Mouse (Mus musculus): ENCODE results near the gene Sirt2. TPM values are rescaled to one million over a fixed set of nuclear protein-coding genes. Genes with fewer than 3 reads are reported as not detected.
A peak's percentile ranks its signal among the peaks of the same experiment; 100 is the strongest.

The Sirt2 gene
- total RNA-seq, 2 experiments from 2014 or later, result 49.7 to 85.8 TPM

DNA sequence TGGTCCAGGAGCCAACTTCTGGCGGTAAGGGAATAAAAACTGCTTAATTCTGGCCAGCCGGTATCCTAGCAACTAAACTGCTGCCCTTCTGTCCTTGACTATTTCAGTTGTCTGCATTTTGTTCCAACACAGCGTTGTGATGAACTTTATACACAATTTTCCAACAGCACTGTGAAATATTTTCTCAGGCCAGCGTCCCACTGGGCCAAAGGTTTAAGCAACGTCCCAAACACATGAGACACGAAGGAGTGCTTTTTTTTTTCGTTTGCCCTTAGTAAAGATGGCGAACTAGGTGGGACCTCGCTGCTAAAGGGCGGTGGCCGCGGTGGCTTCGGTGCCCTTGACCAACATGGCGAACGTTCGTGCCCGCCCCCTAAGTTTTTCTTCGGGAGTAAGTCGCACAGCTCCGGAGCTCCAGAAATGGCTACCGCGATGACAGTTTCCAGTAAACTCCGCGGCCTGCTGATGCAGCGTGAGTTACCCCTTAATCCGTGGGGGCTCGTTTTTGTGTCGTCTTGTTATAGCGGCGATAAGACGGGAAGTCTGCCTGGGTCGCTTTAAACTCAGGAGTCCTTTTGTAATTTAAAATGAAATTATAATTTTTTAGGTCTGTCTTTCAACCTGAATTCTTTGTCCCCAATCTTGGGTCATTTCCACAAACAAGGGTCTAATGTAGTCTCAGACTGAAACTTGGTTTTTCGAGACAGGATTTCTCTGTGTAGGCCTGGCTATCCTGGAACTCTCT lies 58.6 kb downstream of the Sirt2 start, which contains the start of gene Ech1:
Ech1 (plus strand) TSS at position 277 of the 745 bp plus-strand sequence.
- peak; percentile 78 for ATAC-seq (replicated peaks; ENCODE audit: low FRiP score, low TSS enrichment, poor library complexity, severe bottlenecking)

DNA sequence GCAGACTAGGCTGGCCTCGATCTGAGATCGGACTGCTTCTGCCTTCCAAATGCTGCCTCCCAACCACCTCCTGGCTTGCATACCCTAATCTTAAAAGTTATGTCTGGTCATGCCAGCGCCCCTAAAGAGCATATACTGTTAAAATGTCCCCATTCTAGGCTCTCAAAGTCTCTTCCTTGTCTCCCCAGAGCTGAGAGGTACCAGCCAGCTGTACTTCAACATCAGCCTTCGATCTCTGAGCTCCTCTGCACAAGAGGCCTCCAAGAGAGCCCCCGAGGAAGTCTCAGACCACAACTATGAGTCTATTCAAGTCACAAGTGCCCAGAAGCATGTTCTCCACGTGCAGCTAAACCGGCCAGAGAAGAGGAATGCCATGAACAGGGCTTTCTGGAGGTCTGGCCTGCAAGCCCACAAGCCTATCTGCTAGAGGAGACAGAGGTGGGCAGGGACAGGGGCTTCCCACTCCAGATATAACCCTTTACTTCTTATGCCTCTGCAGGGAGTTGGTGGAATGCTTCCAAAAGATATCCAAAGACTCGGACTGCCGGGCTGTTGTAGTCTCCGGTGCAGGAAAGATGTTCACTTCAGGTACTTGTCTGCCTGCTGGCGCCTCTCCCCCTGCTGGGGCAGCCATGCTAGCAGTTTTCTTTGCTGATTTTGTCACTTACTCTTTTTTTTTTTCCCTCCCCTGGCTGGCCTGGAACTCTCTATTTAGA lies 59.3 kb downstream of the Sirt2 start:
- ATAC-seq (replicated peaks; ENCODE audit: low FRiP score, low TSS enrichment, poor library complexity, severe bottlenecking), result 0 out of 2 replicates have a peak, but pooled peaks have one; percentile 15

DNA sequence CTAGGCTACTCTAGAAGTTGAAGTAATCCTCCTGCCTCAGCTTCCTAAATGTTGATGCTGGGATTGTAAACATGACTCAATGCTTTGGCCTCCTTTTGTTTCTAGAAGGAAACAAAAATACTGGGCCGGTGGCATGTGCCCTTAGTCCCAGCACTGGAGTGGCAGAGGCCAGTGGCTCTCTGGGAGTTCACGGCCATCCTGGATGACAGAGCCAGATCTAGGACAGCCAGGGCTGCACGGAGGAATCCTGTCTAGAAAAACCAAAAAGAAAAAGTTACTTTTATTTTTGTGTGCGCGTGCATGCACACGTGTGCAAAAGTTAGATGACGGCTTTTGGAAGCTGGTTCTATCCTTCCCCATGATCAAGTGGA lies 59.9 kb downstream of the Sirt2 start:
- no peak for ATAC-seq (replicated peaks; ENCODE audit: low FRiP score, low TSS enrichment, poor library complexity, severe bottlenecking)

DNA sequence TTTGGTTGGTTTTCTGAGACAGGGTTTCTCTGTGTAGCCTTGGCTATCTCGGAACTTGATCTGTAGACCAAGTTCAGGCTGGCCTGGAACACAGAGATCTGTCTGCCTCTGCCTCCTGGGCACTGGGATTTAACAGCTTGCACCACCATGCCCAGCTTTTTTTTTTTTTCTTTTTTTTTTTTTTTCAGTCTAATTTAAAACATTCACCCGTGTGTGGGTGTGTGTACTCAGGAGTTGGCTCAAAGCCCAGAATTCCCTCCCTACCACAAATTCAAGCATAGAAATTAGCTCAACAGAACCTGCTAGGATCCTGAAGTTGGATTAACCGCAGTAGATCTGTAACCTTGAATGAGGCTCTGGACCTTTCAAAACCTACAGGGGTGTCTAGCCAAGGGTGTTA lies 60.8 kb downstream of the Sirt2 start:
- no peak for ATAC-seq (replicated peaks; ENCODE audit: low FRiP score, low TSS enrichment, poor library complexity, severe bottlenecking)

DNA sequence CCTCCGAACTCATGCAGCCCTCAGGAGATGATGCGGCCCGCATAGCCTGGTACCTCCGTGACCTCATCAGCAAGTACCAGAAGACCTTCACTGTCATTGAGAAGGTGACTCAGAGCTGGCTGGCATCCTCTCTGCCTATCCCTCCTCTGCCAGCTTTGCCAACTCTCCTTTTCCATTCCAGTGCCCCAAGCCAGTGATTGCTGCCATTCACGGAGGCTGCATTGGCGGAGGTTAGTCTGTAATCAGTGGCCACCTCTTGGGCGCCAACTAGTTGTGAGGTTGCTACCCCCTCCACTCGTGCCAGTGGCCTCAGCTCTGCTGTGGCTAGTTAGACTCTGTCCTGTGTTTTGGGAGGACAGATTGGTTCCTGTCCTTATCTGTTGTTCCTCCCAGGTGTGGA lies 63.3 kb downstream of the Sirt2 start:
- no peak for ATAC-seq (replicated peaks; ENCODE audit: low FRiP score, low TSS enrichment, poor library complexity, severe bottlenecking)

DNA sequence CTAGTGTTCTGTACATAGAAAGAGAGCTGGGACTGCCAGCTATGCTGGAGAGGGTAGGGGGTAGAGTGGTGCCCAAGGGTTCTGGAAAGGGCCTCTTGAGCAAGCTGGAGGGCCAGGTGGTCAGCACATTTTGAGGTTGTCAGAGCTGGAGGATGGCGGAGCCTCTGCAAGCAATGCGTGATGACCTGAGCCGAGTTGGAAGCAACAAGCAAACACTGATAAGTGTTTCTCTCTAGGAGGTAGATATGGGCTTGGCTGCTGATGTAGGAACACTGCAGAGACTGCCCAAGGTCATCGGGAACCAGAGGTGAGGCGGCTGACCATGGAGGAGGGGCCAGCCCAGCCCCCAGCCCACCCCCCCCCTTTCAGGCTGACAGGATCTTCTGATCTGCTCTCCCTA lies 64.4 kb downstream of the Sirt2 start:
- ATAC-seq (replicated peaks; ENCODE audit: low FRiP score, low TSS enrichment, poor library complexity, severe bottlenecking), result no peak

DNA sequence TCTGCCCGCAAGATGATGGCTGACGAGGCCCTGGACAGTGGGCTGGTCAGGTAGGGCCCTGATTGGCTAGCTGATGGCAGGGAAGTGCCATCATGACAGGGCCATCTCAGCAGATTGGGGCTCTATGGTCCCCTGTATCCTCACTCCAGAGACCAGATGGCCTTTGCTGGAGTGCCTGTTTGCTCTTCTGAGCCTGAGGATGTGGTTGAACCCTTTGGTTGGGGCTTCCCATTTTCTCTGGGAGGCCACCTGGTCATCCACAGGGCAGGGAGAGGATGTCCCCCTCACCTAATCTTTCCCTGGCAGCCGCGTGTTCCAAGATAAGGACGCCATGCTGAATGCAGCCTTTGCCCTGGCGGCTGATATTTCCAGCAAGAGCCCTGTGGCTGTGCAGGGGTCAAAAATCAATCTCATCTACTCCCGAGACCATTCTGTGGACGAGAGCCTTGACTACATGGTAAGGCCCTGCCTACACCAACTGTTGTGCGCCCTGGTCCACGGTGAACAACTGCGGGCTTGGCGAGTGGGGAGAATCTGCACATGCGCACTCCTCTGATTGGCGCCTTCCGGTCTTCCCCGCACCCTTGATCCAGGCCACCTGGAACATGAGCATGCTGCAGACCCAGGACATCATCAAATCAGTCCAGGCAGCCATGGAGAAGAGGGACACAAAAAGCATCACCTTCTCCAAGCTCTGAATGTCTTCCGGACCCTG lies 65.0 kb downstream of the Sirt2 start:
- peak; percentile 44 for ATAC-seq (replicated peaks; ENCODE audit: low FRiP score, low TSS enrichment, poor library complexity, severe bottlenecking)

DNA sequence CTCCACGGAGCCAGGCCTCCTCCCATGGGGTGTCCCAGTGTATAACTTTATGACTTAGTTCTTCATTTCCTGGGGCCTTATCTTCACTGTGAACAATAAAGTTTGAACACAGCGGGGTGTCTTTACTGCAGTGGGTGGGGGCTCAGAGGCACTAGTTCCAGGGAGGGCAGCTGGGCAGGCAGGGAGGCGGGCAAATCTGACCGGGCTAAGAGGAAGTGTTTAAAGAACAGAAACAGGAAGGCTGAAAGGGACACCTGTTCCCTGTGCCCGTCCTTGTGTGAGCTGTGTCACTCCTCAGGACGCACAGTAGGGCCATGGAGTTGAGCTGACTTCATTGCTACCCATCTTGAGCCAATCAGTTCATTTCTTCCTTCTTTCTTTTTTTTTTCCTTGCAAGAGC lies 65.6 kb downstream of the Sirt2 start:
- no peak for ATAC-seq (replicated peaks; ENCODE audit: low FRiP score, low TSS enrichment, poor library complexity, severe bottlenecking)

DNA sequence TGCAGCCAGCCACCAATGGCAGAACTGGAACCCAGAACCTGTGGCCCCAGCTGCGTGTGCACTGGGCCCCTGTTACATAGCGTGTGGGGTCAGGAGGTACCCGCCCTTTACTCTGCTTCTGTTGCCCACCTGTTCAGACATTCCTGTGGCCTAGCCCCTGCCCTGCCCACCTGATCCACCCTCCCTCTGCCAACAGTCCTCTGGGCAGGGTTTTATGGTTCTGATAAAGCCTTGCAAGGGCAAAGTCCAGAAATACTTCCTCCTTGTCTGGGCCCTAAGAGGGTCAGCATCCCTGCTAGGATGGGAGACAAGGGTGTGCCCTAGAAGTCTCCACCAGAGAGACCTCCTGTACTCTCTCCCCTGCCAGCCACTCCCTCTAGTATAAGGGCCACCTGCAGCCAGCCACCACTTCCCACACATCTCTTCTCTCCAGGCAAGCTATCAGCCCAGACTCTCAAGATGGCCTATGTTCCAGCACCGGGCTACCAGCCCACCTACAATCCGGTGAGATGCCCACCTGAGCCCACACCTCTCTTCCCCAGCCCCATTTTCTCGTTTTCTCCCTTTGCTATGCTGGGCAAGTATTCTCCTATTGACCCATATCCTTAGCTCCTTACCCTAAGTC lies 67.3 kb downstream of the Sirt2 start, which contains the start of gene Lgals4:
Lgals4 (plus strand) TSS at position 132 of the 625 bp plus-strand sequence.
- no peak for ATAC-seq (replicated peaks; ENCODE audit: low FRiP score, low TSS enrichment, poor library complexity, severe bottlenecking)

DNA sequence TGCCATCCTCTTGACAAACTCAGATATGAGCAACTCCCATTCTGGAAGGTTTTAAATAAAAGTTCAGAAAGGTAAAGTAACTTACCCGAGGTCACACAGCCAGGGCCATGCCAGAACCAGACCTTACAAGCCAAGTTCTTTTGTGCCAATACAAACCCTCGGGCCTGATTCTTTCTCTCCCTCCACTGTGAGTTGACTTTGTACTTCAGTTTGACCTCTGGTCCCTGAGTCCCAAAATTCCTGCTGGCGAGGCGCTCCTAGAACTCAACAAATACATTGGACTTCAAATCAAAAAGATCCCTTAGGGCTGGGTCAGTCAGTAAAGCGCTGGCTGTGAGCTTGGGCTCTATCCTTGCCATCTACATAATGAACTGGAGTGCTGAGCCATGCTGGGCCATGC lies 70.4 kb downstream of the Sirt2 start:
- no peak for ATAC-seq (replicated peaks; ENCODE audit: low FRiP score, low TSS enrichment, poor library complexity, severe bottlenecking)

Other genes with a start within 250 kb of the Sirt2 start
- gene Ifnl3, start 243.9 kb upstream of the Sirt2 start, total RNA-seq (2014; fragmentation: Nextera tagmentation), result not detected in 2 replicates
- gene Ifnl3, start 243.9 kb upstream of the Sirt2 start, total RNA-seq (2017), result not detected in 2 replicates
- not detected in 2 replicates for gene Sycn, start 225.8 kb upstream of the Sirt2 start, total RNA-seq (2014; fragmentation: Nextera tagmentation)
- not detected in 2 replicates for gene Sycn, start 225.8 kb upstream of the Sirt2 start, total RNA-seq (2017)
- gene Nccrp1, start 219.5 kb upstream of the Sirt2 start, total RNA-seq (2014; fragmentation: Nextera tagmentation), result 2.1 TPM in 1 of 2 replicates, not detected in the other
- gene Nccrp1, start 219.5 kb upstream of the Sirt2 start, total RNA-seq (2017), result not detected in 2 replicates
- 20.3 and 26.2 TPM in 2 replicates for gene Samd4b, start 168.6 kb upstream of the Sirt2 start, total RNA-seq (2014; fragmentation: Nextera tagmentation)
- 3.4 and 7.2 TPM in 2 replicates for gene Samd4b, start 168.6 kb upstream of the Sirt2 start, total RNA-seq (2017)
- 5.3 and 8.3 TPM in 2 replicates for gene Pak4, start 168.6 kb upstream of the Sirt2 start, total RNA-seq (2014; fragmentation: Nextera tagmentation)
- 7.9 and 8.3 TPM in 2 replicates for gene Pak4, start 168.6 kb upstream of the Sirt2 start, total RNA-seq (2017)
- gene Acp7, start 135.4 kb upstream of the Sirt2 start, total RNA-seq (2014; fragmentation: Nextera tagmentation), result not detected in 2 replicates
- not detected in 2 replicates for gene Acp7, start 135.4 kb upstream of the Sirt2 start, total RNA-seq (2017)
- gene Fbxo27, start 73.9 kb upstream of the Sirt2 start, total RNA-seq (2014; fragmentation: Nextera tagmentation), result not detected in 2 replicates
- gene Fbxo27, start 73.9 kb upstream of the Sirt2 start, total RNA-seq (2017), result not detected in 2 replicates
- gene Fbxo17, start 49.9 kb upstream of the Sirt2 start, total RNA-seq (2014; fragmentation: Nextera tagmentation), result 1.6 TPM in 1 of 2 replicates, not detected in the other
- gene Fbxo17, start 49.9 kb upstream of the Sirt2 start, total RNA-seq (2017), result 0.34 and 1.2 TPM in 2 replicates
- gene Mrps12, start 24.9 kb upstream of the Sirt2 start, total RNA-seq (2014; fragmentation: Nextera tagmentation), result 152 and 185 TPM in 2 replicates
- gene Mrps12, start 24.9 kb upstream of the Sirt2 start, total RNA-seq (2017), result 31.2 and 55.9 TPM in 2 replicates
- 24.9 and 32.6 TPM in 2 replicates for gene Sars2, start 24.7 kb upstream of the Sirt2 start, total RNA-seq (2014; fragmentation: Nextera tagmentation)
- gene Sars2, start 24.7 kb upstream of the Sirt2 start, total RNA-seq (2017), result 11.3 and 15.6 TPM in 2 replicates
- gene Ccer2, start 10.6 kb upstream of the Sirt2 start, total RNA-seq (2014; fragmentation: Nextera tagmentation), result not detected in 2 replicates
- not detected in 2 replicates for gene Ccer2, start 10.6 kb upstream of the Sirt2 start, total RNA-seq (2017)
- 34.3 and 39.7 TPM in 2 replicates for gene Nfkbib, start 777 bp downstream of the Sirt2 start, total RNA-seq (2014; fragmentation: Nextera tagmentation)
- 10.3 and 12.8 TPM in 2 replicates for gene Nfkbib, start 777 bp downstream of the Sirt2 start, total RNA-seq (2017)
- gene Rinl, start 22.2 kb downstream of the Sirt2 start, total RNA-seq (2014; fragmentation: Nextera tagmentation), result 21.5 and 26.4 TPM in 2 replicates
- gene Rinl, start 22.2 kb downstream of the Sirt2 start, total RNA-seq (2017), result 17.9 and 24.5 TPM in 2 replicates
- 437 and 487 TPM in 2 replicates for gene Hnrnpl, start 41.8 kb downstream of the Sirt2 start, total RNA-seq (2014; fragmentation: Nextera tagmentation)
- 350 and 619 TPM in 2 replicates for gene Hnrnpl, start 41.8 kb downstream of the Sirt2 start, total RNA-seq (2017)
- gene Ech1, start 58.5 kb downstream of the Sirt2 start, total RNA-seq (2014; fragmentation: Nextera tagmentation), result 119 and 130 TPM in 2 replicates
- 85.5 and 95.0 TPM in 2 replicates for gene Ech1, start 58.5 kb downstream of the Sirt2 start, total RNA-seq (2017)
- gene Lgals4, start 67.1 kb downstream of the Sirt2 start, total RNA-seq (2014; fragmentation: Nextera tagmentation), result 8.7 and 23.2 TPM in 2 replicates
- 2.6 and 3.8 TPM in 2 replicates for gene Lgals4, start 67.1 kb downstream of the Sirt2 start, total RNA-seq (2017)
- gene Lgals7, start 97.1 kb downstream of the Sirt2 start, total RNA-seq (2014; fragmentation: Nextera tagmentation), result not detected in 2 replicates
- not detected in 2 replicates for gene Lgals7, start 97.1 kb downstream of the Sirt2 start, total RNA-seq (2017)
- gene Capn12, start 114.7 kb downstream of the Sirt2 start, total RNA-seq (2014; fragmentation: Nextera tagmentation), result not detected in 2 replicates
- not detected in 2 replicates for gene Capn12, start 114.7 kb downstream of the Sirt2 start, total RNA-seq (2017)
- gene Actn4, start 195.6 kb downstream of the Sirt2 start, total RNA-seq (2014; fragmentation: Nextera tagmentation), result 93.1 and 106 TPM in 2 replicates
- 41.1 and 51.7 TPM in 2 replicates for gene Actn4, start 195.6 kb downstream of the Sirt2 start, total RNA-seq (2017)
- 499 and 586 TPM in 2 replicates for gene Eif3k, start 215.1 kb downstream of the Sirt2 start, total RNA-seq (2014; fragmentation: Nextera tagmentation)
- gene Eif3k, start 215.1 kb downstream of the Sirt2 start, total RNA-seq (2017), result 360 and 454 TPM in 2 replicates
- gene Map4k1, start 215.3 kb downstream of the Sirt2 start, total RNA-seq (2014; fragmentation: Nextera tagmentation), result 64.1 and 76.8 TPM in 2 replicates
- 42.6 and 47.9 TPM in 2 replicates for gene Map4k1, start 215.3 kb downstream of the Sirt2 start, total RNA-seq (2017)

All from megakaryocyte-erythroid progenitor cell, adult 5-6 weeks (primary cell).